Mouse (Mus musculus): Measurements from ENCODE around the gene Ifnlr1. TPM values are rescaled to one million over a fixed set of nuclear protein-coding genes. Genes with fewer than 3 reads are reported as not detected.
A peak's percentile ranks its signal among the peaks of the same experiment; 100 is the strongest.

The Ifnlr1 gene
- polyA plus RNA-seq, 1 experiment from 2014 or later: 0.22 TPM

- Histone ChIP-seq H3K9me3 (ENCODE audit: low read length) (no peaks in the 10 kb centered on the region), H3K27me3 (ENCODE audit: insufficient read depth, low read length) (no peaks in the 10 kb centered on the region), H3K36me3 (replicated peaks; ENCODE audit: insufficient read depth, low read length) (no peaks in the 10 kb centered on the region), H3K27ac (ENCODE audit: low read depth) (no peak overlapping the region), H3K4me1 (ENCODE audit: insufficient read depth) (peaks cover 2% of the 10 kb centered on the region; the same call in 1 of the 2 replicates), H3K9ac (replicated peaks) (no peak overlapping the region), H3K4me3 (ENCODE audit: low read depth, low read length) (no peak overlapping the region), H3K4me2 (ENCODE audit: low read depth, low read length) (peak overlapping the region; percentile 51)
- WGBS (ENCODE audit: insufficient replicate concordance): 27% methylated on average over 10 of the region's 10 CpGs
- DNase-seq (peak; percentile 51), ATAC-seq (peak; percentile 62; the same call in 1 of the 2 replicates)
- TF ChIP-seq EP300 (IDR thresholded peaks at IDR 0.05; ENCODE audit: low read depth) (no peak), CTCF (IDR thresholded peaks at IDR 0.05; ENCODE audit: low read depth) (no peak)
Observed at GRCm38 (mm10) chr4:135656094-135656589, 29.9 kb upstream of the Ifnlr1 start.

DNA sequence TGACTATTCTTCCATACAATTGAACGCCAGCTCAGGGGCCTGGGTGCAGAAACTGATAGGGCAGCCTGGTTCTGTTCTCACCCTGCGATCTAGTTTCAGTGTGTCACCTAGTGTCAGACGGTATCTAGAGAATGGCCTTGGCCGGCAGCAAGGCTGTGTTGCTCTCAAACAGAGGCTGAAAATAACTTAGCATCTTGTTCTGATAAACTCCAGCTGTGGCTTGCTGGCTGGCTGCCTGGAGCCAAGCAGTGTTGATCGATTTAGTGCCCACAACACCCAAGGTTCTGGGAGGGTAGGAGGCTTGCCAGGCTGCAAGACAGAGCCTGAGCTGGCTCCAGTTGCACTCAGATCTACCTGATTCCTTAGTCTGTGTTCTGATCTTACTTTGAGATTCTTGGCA lies 27.6 kb upstream of the Ifnlr1 start:
- no peak for TF ChIP-seq CTCF (IDR thresholded peaks at IDR 0.05; ENCODE audit: low read depth)
- no peak for TF ChIP-seq EP300 (IDR thresholded peaks at IDR 0.05; ENCODE audit: low read depth)
- no peak for ATAC-seq
- Histone ChIP-seq H3K9ac (replicated peaks) (no peak overlapping the region), H3K4me2 (ENCODE audit: low read depth, low read length) (no peak overlapping the region), H3K36me3 (replicated peaks; ENCODE audit: insufficient read depth, low read length) (no peaks in the 10 kb centered on the region), H3K27me3 (ENCODE audit: insufficient read depth, low read length) (no peaks in the 10 kb centered on the region), H3K4me1 (ENCODE audit: insufficient read depth) (peaks cover 2% of the 10 kb centered on the region; the same call in 1 of the 2 replicates), H3K4me3 (ENCODE audit: low read depth, low read length) (no peak overlapping the region), H3K9me3 (ENCODE audit: low read length) (no peaks in the 10 kb centered on the region), H3K27ac (ENCODE audit: low read depth) (no peak overlapping the region)
- no peak for DNase-seq
- whole genome bisulfite sequencing (ENCODE audit: insufficient replicate concordance): 52% methylated on average over 5 of the region's 5 CpGs

DNA sequence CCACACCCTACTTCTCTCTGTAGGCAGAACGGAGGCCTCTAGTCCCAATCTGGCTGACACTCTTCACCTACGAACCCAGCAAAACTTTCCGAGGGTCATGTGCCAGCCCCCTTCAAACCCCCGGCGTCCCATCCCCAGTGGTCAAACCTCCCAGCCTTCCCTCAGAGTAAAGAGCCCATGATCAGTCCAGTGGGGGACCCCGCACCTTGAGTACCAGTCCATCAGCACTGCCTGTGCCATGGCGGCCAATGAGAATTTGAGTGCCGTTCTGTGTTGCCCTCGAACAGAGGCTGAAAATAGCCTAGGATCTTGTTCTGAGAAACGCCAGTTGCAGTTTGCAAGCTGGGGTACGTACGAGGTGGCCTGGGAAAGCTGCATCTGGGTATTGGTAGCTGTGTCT lies 27.2 kb upstream of the Ifnlr1 start:
- DNase-seq (no peak), ATAC-seq (no peak)
- Histone ChIP-seq H3K27ac (ENCODE audit: low read depth) (no peak overlapping the region), H3K27me3 (ENCODE audit: insufficient read depth, low read length) (no peaks in the 10 kb centered on the region), H3K4me3 (ENCODE audit: low read depth, low read length) (no peak overlapping the region), H3K9me3 (ENCODE audit: low read length) (no peaks in the 10 kb centered on the region), H3K36me3 (replicated peaks; ENCODE audit: insufficient read depth, low read length) (no peaks in the 10 kb centered on the region), H3K4me2 (ENCODE audit: low read depth, low read length) (no peak overlapping the region), H3K4me1 (ENCODE audit: insufficient read depth) (peaks cover 2% of the 10 kb centered on the region; the same call in 1 of the 2 replicates), H3K9ac (replicated peaks) (no peak overlapping the region)
- TF ChIP-seq CTCF (IDR thresholded peaks at IDR 0.05; ENCODE audit: low read depth) (no peak), EP300 (IDR thresholded peaks at IDR 0.05; ENCODE audit: low read depth) (no peak)
- WGBS (ENCODE audit: insufficient replicate concordance): 76% methylated on average over 12 of the region's 12 CpGs

DNA sequence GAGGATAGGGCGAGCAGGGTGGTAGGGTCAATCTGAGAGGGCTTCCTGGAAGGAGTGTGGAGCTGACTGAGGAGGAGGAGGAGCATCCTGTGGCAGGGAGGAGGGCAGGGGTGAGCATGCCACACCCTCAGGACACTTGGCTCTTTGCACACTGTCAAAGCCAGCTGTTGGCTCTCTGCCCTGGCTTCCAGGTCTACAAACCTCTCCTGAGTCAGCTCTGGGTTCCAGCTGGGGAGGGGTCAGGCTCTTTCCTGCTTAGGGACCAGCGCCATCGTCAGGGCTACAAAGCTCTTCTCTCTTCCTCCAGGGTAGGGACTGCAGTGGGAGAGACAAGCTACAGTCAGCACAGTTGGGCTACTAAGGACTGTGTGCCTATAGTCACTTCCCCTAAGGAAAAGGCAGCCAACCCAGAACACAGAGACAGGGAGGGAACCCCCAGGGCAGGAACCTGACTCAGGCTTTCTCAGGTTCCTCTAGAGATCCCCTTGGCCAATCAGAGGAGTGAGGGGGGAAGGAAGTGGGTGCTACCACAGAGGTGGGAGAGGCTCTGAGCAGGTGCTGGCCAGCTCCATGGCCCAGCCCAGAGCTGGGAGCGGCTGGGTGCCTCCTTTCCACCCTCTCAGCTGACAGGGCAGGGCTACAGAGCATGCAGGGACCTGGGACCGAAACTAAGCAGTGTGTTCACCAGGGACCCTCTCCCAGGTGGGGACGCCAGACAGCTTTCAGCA lies 24.8 kb upstream of the Ifnlr1 start:
- Histone ChIP-seq H3K4me2 (ENCODE audit: low read depth, low read length) (no peak overlapping the region), H3K4me1 (ENCODE audit: insufficient read depth) (peaks cover 2% of the 10 kb centered on the region; the same call in 1 of the 2 replicates), H3K27ac (ENCODE audit: low read depth) (no peak overlapping the region), H3K4me3 (ENCODE audit: low read depth, low read length) (no peak overlapping the region), H3K27me3 (ENCODE audit: insufficient read depth, low read length) (no peaks in the 10 kb centered on the region), H3K36me3 (replicated peaks; ENCODE audit: insufficient read depth, low read length) (no peaks in the 10 kb centered on the region), H3K9ac (replicated peaks) (no peak overlapping the region), H3K9me3 (ENCODE audit: low read length) (no peaks in the 10 kb centered on the region)
- WGBS (ENCODE audit: insufficient replicate concordance): 40% methylated on average over 6 of the region's 6 CpGs
- ATAC-seq (no peak; the same call in 1 of the 2 replicates), DNase-seq (peak; percentile 24)
- TF ChIP-seq EP300 (IDR thresholded peaks at IDR 0.05; ENCODE audit: low read depth) (no peak), CTCF (IDR thresholded peaks at IDR 0.05; ENCODE audit: low read depth) (no peak)

- Histone ChIP-seq H3K4me1 (ENCODE audit: insufficient read depth) (no peaks in the 10 kb centered on the region; the same call in 1 of the 2 replicates), H3K27me3 (ENCODE audit: insufficient read depth, low read length) (no peaks in the 10 kb centered on the region), H3K4me3 (ENCODE audit: low read depth, low read length) (no peak overlapping the region), H3K9ac (replicated peaks) (no peak overlapping the region), H3K36me3 (replicated peaks; ENCODE audit: insufficient read depth, low read length) (no peaks in the 10 kb centered on the region), H3K27ac (ENCODE audit: low read depth) (no peak overlapping the region), H3K4me2 (ENCODE audit: low read depth, low read length) (no peak overlapping the region), H3K9me3 (ENCODE audit: low read length) (no peaks in the 10 kb centered on the region)
- WGBS (ENCODE audit: insufficient replicate concordance): 80% methylated on average over 6 of the region's 6 CpGs
- ATAC-seq: no peak
- no peak for DNase-seq
- TF ChIP-seq CTCF (IDR thresholded peaks at IDR 0.05; ENCODE audit: low read depth): no peak
- TF ChIP-seq EP300 (IDR thresholded peaks at IDR 0.05; ENCODE audit: low read depth): no peak
Observed at GRCm38 (mm10) chr4:135661994-135662393, 24.1 kb upstream of the Ifnlr1 start.

DNA sequence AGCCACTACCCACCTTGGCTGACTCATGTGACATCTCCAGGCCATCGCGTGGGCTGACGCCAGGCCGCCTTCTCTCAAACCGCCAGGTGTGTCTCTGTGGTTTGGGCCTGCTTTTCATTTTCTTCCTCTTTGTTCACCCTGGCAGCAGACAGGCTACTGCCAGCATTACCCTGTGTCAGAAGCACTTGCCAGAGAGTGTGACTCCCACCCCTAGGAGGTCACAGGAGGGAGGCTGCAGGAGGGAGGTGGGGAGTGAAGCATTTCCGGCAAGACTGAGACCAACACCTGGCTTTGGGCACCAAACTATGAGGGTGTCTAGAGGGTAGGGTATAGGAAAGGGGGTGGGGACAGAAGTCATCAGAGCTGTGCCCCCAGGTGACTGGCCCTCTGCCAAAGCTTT lies 21.4 kb upstream of the Ifnlr1 start:
- Histone ChIP-seq H3K9me3 (ENCODE audit: low read length) (no peaks in the 10 kb centered on the region), H3K27me3 (ENCODE audit: insufficient read depth, low read length) (no peaks in the 10 kb centered on the region), H3K4me3 (ENCODE audit: low read depth, low read length) (no peak overlapping the region), H3K9ac (replicated peaks) (no peak overlapping the region), H3K27ac (ENCODE audit: low read depth) (no peak overlapping the region), H3K4me2 (ENCODE audit: low read depth, low read length) (no peak overlapping the region), H3K36me3 (replicated peaks; ENCODE audit: insufficient read depth, low read length) (no peaks in the 10 kb centered on the region), H3K4me1 (ENCODE audit: insufficient read depth) (no peaks in the 10 kb centered on the region; the same call in 1 of the 2 replicates)
- no peak for TF ChIP-seq EP300 (IDR thresholded peaks at IDR 0.05; ENCODE audit: low read depth)
- TF ChIP-seq CTCF (IDR thresholded peaks at IDR 0.05; ENCODE audit: low read depth): no peak
- 60% methylated on average over 6 of the region's 6 CpGs for WGBS (ENCODE audit: insufficient replicate concordance)
- DNase-seq (no peak), ATAC-seq (no peak)
